Mouse (Mus musculus) liver, adult (tissue): Measurements from ENCODE around the gene Bcas2.

Source experiments
- GATA4 ChIP-seq: IDR thresholded peaks from 2 replicates; pipeline ENCODE4 v1.6.1; 2014; ENCODE audit warnings: mild to moderate bottlenecking, low read length; ENCODE audit not compliant: insufficient replicate concordance

Bcas2 gene

GRCm38 (mm10) chr3:103196320-103196823 lies 24.9 kb downstream of the Bcas2 start:
- no peak for TF ChIP-seq GATA4

DNA sequence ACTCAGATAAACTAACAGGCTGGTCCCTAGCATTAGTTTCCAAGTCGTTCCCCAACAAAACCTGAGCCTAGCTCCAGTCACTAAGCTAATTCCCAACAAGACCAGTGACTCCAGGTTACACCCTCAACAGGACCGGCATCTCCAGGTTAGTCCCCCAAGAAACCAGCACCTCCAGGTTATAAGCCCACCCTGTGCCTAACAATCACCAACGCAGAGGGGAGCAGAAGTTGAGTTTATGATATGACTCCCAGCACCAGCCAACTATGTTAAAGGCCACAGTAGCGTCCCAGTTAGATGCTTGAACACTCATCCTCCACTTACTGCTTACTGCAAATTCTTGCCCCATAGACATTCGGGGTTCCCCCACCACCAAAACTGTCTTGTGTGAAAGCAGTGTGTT lies 27.9 kb downstream of the Bcas2 start:
- no peak for TF ChIP-seq GATA4

- no peak for TF ChIP-seq GATA4
These were observed 32.1 kb downstream of the Bcas2 start for GRCm38 (mm10) chr3:103203554-103203953.

DNA sequence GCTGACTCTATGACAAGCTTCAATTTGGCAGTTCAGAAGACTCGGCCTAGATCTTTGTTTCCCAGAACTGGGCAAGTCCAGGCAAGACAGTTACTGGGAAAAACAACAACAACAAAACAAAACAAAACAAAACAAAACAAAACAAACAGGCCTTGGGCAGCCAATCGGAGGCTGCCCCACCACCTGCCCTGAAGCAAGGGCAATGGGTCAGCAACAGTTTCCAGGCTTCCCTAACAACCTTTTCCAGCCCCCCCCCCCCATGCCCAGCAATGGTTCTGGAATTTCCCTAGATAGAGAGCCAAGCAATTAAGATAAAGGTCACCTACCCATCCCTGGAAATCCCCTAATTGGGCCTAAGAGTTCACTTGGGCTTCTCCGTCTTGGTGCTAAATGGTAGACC lies 33.0 kb downstream of the Bcas2 start:
- no peak for TF ChIP-seq GATA4

- no peak for TF ChIP-seq GATA4
These were observed 34.9 kb downstream of the Bcas2 start for GRCm38 (mm10) chr3:103206393-103206792.

DNA sequence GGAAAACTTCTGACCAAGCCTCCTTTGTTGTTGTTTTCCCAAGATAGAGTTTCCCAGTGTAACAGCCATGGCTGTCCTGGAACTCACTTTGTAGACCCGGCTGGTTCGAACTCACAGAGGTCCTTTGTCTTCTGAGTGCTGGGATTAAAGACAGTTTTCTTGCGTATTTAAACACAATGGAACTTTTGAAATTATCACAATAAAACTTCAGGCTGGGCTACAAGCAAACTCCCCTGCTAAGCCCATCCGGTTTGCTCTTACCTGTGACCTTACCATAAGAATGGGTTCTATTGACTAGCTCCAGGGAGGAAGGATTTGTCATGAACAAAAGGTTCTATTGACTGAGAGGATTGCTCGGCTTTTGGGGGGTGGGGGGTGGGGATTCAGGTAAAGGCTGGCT lies 36.3 kb downstream of the Bcas2 start:
- TF ChIP-seq GATA4: no peak

DNA sequence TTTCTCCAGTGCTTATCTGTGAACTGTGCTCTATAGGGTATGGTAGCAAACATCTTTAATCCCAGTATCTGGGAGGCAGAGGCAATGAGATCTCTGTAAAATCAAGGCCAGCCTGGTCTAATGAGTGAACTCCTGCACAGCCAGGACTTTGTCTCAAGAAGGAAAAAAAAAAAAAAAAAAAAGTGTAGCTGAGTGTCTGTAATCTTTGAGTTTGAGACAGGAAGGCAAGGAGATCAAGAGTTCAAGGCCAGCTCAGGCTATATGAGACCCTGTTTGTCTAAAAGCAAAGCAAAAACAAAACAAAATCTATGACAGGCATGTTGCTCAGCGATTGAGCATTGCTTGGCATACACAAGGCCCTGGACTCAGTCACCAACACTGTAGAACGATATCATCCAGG lies 36.8 kb downstream of the Bcas2 start:
- TF ChIP-seq GATA4: no peak

GRCm38 (mm10) chr3:103211101-103211500 lies 39.6 kb downstream of the Bcas2 start:
- no peak for TF ChIP-seq GATA4

- no peak for TF ChIP-seq GATA4
These were observed 40.7 kb downstream of the Bcas2 start for GRCm38 (mm10) chr3:103212142-103212541.

DNA sequence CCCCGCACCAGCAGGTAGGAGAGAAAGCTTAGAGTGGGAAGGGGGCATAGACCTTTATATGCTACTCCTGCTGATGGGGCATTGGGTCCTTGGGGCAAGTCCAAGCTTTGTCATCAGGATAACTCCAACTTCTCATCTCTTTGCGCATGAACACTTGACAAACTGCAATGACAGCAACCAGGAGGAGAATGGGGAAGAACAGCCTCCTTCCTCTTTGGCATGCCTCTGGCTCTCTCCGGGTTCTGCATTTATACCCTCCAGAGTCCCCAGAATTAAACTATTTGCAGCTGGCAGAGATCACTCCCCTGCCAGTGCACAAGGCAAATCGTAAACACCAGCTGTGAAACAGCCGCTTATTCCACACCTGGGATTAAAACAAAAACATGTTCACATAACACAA lies 42.1 kb downstream of the Bcas2 start:
- TF ChIP-seq GATA4: no peak

GRCm38 (mm10) chr3:103214593-103215285 lies 43.3 kb downstream of the Bcas2 start:
- TF ChIP-seq GATA4: no peak

GRCm38 (mm10) chr3:103221435-103221834 lies 50.0 kb downstream of the Bcas2 start:
- no peak for TF ChIP-seq GATA4

GRCm38 (mm10) chr3:103223752-103224151 lies 52.3 kb downstream of the Bcas2 start:
- TF ChIP-seq GATA4: no peak

DNA sequence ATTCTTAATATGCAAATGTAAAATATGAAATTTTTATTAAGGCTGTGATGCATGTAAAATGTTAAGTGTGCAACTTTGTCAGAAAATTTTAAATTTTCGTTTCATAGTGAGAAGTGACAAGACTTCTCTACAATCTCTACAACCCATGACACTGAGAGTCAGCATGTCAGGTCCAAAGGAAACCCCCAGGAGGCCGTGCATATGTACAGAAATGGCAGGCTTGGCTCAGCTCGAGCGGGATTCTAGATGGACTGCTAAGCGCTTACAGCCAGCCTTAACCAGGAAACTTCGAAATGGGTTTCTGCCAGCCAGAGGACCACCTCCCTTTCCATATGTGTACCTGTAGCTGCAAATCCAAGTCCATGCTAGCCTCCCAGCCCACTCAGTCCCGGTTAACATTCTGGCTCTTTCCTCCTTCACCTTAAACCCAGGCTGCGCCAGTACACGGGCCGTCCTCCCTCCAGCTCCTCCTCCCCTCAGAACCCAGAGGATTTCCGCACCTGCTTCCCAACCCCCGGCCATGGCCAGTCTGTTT lies 52.8 kb downstream of the Bcas2 start:
- no peak for TF ChIP-seq GATA4

DNA sequence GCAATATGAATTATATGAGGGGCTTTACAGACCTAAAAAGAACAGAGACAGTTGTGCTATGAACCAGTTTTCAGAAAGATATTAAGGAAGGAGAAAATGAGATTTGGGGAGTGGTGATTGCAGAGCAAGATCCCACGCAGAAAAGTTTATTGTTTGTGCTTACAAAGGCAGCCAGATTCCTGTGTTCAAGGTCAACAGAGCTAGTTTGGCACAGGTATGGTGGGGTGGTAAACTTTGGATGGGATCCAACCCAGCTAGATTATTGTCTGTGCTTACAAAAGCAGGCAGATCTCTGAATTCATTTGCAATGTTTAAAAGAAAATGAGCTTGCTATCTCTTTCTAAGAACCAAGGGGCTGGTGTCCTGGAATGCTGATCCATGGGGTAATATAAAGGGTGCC lies 56.3 kb downstream of the Bcas2 start:
- no peak for TF ChIP-seq GATA4
